Mouse (Mus musculus) heart, postnatal 10 days (tissue): Measurements from ENCODE around the gene Rab3b. TPM values are rescaled to one million over a fixed set of nuclear protein-coding genes. Genes with fewer than 3 reads are reported as not detected.
"Not testable (repeated sequence)": the region's sequence is repeated elsewhere in the genome, so short reads cannot be mapped to it uniquely, and the experiment has no call there.

ENCODE experiments used
- DNase-seq, 2 experiments: peaks; one replicate each; pipeline ENCODE4 v3.0.0; 2021
- intact Hi-C: fragments of 180-260 bp; cut with DNase I; formaldehyde crosslinking; loops from one replicate; pipeline ENCODE4 v1.15.1; 2025
- total RNA-seq, 2 experiments: library from RNA; stranded (reverse); gene quantifications; 2 replicates each; pipeline ENCODE4 v1.2.3; 2021

Gene Rab3b
- total RNA-seq, 2 experiments from 2014 or later = 0.50 to 1.2 TPM

DNA sequence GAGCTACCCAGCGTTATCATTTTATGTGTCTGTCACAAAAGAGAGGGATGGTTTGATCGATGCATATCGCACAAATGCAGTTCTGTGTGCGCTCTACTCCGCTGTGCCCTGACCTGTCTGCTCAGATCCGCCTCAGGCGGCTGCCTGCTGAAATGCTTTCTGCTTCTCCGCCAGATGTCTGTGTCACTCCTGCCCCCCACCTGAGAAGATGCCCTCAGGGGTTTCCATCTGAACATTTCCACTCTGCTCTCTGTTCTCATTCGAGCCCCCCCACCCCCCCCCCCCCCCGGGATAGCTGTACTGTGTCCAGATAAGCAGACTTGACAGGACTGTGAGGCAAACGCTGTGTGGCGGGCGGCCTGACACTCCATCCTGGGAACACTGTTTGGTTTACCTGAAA is 5.0 kb downstream of the Rab3b start:
- DNase-seq = no peak
- intact Hi-C loops = no loop called here

DNA sequence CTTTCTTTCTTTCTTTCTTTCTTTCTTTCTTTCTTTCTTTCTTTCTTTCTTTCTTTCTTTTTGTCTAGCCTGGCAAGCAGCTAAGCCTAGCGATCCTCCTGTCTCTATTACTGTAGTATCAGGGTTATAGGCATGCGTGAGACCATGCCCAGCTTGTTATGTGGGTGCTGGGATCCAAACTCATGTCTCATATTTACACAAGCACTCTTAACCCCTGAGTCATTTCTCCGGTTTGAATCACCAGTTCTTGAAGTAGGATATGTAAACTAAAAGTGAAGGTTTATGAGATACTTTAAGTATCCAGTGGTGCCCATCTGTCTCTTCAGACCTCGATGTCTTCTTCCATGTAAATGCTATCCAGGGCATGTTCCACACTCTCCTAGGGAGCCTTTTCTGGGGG is 8.6 kb downstream of the Rab3b start:
- DNase-seq = no peak
- intact Hi-C loops = no loop called here

DNA sequence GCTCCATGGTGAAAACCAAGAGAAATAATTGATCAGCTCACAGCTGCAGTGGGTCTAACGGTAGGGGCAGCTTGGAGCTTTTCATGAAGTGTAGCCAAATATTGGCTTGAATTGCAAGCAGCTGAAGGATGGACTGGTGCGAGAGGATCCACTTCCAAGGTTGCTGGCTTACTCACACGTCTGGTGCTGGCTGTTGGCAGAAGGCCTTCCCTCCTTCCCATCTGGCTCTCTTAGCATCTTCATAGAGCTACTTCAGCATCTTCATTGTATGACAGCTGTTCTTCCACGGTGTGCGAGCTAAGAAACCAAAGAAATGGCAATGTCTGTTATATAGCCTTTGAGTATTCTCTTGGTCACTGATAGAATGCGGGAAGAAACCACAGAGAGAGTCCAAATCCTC is 12.0 kb downstream of the Rab3b start:
- intact Hi-C loops = no loop called here
- DNase-seq = no peak

DNA sequence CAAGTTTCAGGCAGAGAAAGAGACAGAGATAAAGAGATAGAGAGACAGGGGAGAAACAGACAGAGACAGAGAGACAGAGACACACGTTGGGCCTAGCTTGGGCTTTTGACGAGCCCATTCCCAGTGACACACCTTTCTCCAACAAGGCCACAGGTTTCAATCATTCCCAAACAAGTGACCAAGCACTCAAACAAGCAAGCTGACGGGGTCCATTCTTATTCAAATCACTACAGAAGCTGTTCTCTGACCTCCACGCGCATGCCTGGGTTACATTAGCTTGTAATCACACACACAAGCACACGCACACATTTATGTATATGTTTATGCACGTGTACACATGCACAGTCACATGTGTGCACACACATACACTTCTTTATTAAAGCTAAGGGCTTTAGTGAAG is 21.6 kb downstream of the Rab3b start:
- intact Hi-C loops = no loop called here
- DNase-seq = no peak

DNA sequence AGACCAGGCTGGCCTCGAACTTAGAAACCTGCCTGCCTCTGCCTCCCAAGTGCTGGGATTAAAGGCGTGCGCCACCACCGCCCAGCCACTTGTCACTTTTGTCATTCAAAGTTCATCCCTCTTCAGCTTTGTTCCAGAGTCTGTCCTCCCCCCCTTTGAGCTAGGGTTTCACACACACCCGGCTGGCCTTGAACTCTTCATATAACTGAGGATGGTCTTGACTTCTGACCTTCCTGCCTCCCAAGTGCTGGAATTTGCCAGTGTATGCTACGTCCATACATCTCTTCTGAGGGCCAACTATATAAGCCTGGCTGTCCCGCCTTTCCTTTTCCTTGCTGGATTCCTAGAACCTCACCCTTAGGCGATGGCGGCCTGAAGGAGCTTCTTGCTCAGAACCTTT is 24.0 kb downstream of the Rab3b start:
- no peak for DNase-seq
- intact Hi-C loops = no loop called here

DNA sequence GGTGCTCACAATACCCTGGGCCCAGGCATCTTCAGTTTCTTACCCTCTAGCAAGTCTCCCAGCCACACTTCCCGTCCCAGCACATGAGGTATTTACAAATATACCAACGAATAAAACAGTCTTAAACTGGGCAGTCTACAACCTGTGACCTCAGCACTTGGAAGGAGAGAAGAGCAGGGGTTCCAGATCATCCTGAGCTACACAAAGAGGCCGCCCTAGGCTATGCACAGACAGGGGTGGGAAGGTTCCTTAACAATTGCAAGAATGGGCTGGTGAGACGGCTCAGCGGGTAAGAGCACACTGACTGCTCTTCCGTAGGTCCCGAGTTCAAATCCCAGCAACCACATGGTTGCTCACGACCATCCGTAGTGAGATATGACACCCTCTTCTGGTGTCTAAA is 24.5 kb downstream of the Rab3b start:
- intact Hi-C loops = no loop called here

DNA sequence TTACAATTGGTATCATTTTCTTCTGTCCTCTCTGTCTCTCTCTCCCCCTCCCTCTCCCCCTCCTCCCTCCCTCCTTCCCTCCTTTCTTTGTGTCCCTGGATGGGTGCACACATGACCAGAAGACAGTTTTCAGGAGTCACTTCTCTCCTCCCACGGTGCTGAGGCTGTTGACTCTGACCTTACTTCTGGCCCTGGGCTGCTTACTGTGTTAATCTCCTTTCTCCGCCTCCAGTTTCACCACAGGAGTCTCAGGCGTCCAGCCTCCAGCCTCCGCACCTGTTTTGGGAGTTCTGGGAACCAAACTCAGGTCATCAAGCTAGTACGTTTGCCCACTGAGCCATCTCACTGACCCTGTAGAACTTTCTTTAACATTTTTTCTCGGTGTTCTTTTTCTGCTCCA is 25.2 kb downstream of the Rab3b start:
- intact Hi-C loops = no loop called here
- no peak for DNase-seq

More for the DNA sequence above, 24.5 kb downstream of the Rab3b start:
- no peak for DNase-seq

DNA sequence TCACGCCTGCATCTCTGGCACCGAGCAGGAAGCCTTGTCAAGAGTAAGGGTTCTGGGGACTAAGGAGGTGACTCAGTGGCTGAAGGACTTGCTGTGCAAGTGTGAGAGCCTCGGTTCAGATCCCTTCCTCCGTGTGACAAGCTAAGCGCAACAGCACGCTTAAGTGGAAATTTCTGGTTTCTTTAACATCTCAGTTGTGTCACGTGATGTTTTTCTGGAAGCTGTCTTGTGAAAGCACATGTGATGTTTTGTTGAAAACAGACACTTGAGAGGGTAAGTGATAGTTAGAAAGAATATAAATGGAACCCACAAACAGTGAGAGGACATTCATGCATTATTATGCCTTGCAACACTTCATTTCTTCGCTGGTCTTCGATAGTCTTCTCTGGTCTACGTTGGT is 25.9 kb downstream of the Rab3b start:
- DNase-seq = no peak
- intact Hi-C loops = no loop called here

DNA sequence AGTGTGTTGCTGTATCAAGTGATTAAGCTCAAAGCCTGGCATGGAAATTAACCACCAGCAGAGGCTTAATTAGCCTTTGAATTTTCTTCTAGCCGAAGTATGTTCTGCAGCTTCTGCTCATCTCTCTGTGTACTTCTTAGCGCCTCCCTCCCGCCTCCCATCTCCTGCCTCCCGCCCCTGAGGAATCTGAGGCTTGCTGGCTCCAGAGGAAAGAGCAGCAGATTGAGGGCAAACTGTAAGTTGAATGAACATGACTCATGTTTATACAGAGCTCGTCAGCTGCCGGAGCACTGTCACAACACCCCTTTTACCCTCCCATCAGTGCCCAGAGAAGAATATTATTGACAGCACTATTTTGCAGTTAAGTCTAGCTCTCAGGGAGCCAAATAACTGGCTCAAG is 27.0 kb downstream of the Rab3b start:
- intact Hi-C loops = no loop called here
- DNase-seq = no peak

DNA sequence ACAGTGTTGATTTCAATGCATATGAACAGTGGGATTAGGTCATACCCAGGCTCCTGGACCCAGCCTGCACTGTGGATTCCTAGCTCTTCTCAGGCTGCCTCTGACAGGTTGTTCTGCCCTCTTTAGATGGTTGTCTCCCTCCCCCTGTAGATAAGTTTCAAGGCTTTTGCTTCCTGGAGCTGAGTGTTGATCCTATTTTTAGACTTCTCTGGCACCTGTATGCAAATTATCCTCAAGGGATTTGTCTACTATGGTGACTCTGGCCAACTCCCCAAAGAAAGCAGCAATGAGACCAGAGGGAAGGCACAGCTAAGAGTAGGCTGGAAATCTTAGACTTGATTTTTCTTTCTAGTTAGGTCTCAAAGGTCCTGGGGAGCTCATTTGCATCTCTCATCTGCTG is 28.6 kb downstream of the Rab3b start:
- intact Hi-C loops = no loop called here
- DNase-seq = no peak

DNA sequence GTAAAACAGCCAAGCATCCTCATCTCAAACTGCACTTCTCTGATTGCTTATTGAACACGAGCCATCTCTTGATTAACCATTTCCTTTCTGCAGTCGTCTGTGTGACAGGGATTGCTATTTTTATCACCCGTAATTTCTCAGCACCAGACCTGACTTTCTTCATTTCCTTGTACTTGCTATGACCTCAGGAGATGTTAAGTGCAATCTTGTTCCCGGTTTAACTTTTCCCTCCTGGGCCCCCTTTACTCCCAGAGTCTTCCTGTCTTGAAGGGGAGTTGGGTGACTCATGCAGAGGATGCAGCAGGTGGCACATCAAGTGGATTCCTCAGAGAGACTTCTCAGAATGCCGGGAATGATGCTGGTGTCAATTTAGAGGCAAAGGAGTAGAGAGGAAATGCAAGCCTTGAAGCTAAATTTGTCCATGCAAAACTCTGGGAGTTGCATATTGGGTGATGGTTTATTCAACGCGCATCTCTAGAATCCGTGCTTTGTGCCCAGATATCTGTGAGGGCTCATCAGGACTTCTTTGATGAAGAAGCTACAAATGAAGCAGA is 31.1 kb downstream of the Rab3b start:
- DNase-seq = no peak
- intact Hi-C loops = no loop called here

DNA sequence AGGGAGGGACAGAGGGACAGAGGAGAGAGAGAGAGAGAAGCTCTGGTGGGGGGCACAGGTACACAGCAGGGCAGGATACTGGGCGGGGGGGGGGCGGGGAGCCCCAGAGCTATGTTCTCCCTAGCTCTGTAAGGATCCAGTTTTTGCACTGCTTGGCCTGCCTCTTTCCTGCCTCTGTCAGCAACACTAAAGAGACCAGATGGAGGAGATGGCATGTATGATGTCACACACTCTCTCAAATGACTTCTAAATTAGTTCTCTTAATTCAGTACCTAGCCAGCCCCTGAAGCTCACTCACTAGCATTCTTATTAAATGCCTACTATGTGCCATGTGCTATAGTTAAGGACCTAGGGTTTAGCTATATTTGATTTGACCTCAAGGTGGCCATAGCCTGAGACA is 33.0 kb downstream of the Rab3b start:
- intact Hi-C loops = no loop called here
- DNase-seq = no peak

DNA sequence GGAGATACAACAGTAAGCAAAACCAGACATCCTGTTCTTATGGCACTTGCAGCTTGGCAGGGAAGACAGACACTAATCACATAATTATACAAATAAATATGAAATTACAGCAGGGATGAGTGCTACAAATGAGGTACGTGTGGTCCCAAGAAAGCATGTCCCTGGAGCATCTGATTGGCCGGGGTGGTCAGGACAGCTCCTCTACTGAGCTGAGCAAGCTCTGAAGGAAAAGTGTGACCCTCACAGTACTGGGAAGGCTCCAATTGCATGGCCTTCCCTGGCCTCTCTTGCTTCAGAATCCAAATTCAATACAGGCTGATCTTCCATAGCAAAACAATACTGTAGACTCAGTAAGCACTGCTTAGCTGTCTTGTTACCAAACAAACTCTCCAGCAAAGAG is 34.3 kb downstream of the Rab3b start:
- no peak for DNase-seq
- intact Hi-C loops = no loop called here

DNA sequence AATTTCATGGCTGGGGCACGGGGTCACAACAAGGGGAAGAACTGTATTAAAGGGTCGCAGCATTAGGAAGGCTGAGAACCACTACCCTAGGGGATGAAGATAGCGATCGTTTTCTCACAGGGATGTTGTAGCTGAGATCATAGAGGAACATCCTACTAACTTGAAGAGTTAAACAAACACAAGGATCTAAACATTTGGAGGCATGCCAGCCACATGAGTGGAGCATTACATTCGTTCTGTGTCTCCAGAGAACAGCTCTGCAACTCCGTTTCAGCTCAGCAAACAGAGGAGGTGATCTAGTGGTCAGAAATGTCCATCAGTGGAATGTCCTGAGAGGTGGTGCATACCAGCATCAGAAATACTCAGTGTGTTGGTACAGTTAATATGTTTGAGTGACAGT is 35.5 kb downstream of the Rab3b start:
- intact Hi-C loops = no loop called here
- no peak for DNase-seq

DNA sequence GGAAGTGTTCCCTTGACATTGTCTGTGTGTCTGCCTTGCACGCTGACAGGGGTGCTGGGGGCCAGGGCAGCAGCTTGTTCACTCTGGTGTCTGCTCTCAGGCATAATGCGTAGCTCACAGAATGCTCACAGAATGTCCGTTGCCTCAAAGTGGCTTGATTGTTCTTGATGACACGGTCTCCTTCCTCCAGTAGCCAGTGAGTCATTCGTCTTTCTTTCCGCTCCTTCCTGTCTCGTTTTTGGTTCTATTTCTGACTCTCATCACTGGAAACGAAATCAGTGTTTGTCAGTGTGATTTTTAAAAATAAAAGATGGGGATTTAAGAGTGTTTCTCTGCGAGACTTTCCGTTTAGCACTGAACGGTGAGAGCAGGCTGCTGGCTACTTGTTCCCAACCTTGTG is 36.2 kb downstream of the Rab3b start:
- intact Hi-C loops = no loop called here
- DNase-seq = no peak

DNA sequence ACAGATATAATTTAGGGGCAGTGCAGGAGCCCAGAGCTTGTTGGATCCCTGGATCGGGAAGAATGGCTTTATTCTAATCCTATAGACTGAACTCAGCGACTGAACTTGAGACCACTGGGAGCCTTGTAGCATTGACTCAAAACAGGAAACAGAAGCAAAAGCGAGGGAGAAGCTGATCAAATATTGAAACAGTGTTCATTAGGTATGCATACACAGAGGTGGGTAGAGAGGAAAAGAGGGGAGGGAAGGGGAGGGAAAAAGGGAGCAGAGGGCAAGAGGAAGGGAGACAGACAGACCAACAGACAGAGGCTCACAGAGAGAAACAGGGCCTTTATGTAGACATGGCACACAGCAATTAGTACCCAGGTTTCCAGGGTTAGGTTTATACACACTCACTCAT is 38.8 kb downstream of the Rab3b start:
- no peak for DNase-seq
- intact Hi-C loops = no loop called here

DNA sequence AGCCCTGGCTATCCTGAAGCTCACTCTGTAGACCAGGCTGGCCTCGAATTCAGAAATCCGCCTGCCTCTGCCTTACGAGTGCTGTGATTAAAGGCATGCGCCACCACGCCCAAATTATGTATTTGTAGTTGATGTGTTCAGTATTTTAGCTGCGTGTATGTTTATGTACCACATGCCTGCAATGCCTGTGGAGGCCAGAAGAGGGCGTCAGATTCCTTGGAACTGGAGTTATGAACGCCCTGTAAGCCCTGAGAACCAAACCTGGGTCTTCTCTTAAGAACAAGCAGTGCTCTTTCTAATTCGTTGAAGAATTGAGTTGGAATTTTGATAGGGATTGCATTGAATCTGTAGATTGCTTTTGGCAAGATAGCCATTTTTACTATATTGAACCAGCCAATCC is 49.1 kb downstream of the Rab3b start:
- DNase-seq, intact Hi-C loops: not testable (repeated sequence)

DNA sequence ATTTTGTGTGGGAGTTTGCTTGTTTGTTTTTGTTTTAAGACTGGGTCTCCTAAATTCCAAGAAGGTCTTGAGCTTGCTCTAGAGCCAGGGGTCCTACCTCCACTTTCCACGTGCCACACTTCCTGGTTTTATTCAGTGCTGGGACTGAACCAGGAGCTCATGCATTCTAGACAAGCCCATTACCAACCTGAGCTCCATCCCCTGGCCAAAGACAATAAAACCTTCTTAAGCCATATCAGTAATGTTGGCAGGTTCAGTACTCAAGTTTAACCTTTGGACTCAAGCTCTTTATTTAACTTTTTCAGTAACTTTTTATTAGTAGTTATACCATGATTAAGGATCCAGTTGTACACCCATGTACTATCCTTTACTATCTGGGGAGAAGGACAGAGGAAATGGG is 54.3 kb downstream of the Rab3b start:
- no peak for DNase-seq
- intact Hi-C loops = no loop called here

DNA sequence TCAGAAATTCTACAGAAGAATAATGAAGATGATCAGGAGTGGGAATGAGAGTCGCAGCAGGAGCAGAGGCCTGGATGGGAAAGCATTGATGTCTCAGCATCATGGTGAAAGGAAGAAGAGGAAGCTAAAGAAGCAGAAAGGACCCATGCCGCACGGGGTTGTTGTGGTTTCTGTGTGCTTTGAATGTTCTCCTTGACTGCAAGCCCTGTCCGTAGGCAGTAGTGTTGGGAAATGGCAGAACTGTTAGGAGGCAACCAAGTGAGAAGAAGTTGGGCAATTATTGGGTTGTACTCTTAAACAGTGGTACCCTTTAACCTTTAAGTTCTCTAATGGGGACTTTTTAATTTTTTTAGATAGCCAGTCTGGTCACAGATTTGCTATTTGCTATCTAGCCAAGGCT is 56.0 kb downstream of the Rab3b start:
- no peak for DNase-seq
- intact Hi-C loops = no loop called here

DNA sequence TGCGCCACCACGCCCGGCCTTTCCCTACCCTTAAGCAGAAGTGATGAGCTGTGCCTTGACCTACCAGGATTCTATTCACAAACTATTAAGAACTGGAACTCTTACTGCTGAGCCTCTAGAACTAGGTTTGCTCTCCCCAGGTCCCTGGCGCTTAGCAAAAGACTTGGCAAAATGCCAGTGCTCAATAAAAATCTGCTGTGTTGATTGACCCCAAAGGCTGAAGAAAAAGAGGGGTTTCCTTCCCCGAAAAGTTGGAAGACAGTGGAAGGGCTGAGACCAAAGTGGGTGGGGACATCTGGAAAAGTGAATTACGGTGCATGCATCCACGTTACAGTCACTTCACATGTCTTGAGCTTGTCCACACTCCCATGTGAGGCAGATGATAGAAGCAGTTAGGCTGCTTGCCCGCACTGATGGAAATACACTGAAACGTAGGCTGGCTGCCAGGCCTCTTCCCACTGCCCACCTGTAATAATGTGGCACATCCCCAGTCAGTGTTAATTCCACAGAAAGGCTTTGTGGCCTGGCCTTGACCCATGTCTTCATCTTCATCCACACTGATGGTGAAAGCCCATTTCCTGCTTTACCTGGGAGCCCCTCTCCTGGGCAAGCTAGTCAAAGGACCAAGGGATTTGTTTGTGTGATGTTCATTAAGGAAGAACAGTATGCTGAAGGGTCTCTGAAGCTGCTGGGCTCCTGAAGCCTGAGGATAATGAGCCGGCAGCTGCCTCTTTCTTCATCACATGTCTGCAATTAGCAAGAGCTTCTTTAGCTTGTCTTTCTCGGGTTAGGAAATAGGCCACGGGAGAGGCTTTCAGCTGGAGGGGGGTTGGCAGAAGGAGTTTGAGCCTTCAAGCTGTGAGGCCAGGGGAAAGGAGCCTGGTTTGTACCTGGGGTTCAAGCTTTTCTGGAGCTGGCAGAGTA is 59.2 kb downstream of the Rab3b start:
- DNase-seq = no peak
- intact Hi-C loops = no loop called here

DNA sequence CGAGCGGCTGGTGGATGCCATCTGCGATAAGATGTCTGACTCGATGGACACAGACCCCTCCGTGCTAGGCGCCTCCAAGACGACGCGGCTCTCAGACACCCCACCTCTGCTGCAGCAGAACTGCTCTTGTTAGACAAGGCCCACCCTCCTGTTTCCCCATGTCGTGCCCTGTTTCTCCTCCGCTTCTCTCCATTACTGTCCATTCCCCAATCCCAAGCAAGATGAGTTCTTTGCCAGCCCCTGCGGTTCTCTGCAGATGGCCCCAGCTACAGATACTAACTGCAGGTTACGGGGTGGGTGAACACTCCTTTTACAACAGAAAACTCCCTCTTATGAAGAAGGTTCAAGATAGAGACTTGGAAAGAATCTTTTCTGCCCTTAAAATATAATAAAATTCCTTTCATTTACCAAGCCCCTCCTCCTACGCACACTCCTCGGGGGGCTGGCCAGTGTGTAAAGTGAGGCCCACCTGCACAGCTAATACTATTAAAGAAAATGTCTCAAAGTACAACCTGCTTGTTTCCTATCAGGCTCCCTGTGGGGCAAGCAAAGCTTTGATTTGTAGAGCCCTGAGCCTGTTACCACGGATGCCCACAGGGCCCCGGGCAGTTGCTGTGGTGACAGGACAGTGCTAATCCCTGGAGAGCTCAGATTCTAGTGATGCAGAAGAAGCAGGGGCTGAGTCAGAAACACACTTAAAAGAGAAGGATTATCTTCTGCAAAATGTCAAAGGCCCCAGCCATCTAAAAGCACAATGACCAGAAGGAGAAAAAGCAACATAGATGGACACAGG is 62.0 kb downstream of the Rab3b start:
- intact Hi-C loops = no loop called here
- no peak for DNase-seq

DNA sequence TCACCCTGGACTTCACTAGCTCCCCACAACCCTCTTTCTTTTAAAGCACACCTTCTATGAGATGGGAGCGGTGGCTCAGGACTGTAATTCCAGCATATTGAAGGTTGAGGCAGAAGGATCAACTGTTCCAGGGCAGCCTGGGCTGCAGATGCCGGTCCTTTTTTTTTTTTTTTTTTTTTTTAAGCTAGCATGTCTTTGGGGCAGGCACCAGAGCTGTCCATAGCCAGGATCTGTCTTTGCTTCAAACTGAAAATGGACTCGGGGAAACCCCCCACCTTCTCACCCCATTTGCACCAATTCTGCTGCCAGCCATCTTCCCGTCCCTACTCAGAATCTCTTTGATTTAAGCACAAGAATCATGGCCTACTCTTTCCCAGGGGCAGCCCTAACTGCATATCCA is 63.3 kb downstream of the Rab3b start:
- intact Hi-C loops = no loop called here
- no peak for DNase-seq
